Mouse (Mus musculus) forebrain, embryonic 10.5 days (tissue): ENCODE results near the gene Tex2. TPM values are rescaled to one million over a fixed set of nuclear protein-coding genes. Genes with fewer than 3 reads are reported as not detected.
"Not testable (repeated sequence)": the region's sequence is repeated elsewhere in the genome, so short reads cannot be mapped to it uniquely, and the experiment has no call there.

Experiments
- DNase-seq: peaks from one replicate; pipeline ENCODE4 v3.0.0-alpha.2; 2017; ENCODE audit warnings: low spot score; ENCODE audit errors: extremely low spot score
- H3K27ac ChIP-seq: fragments of 300-500 bp; sonication (generic); 2 replicates; pipeline ENCODE4 v1.5.1; 2016; ENCODE audit warnings: mild to moderate bottlenecking
- H3K27me3 ChIP-seq: fragments of 300-500 bp; sonication (generic); 2 replicates; pipeline ENCODE4 v1.6.1; 2016; ENCODE audit warnings: mild to moderate bottlenecking; ENCODE audit not compliant: poor library complexity, severe bottlenecking
- H3K36me3 ChIP-seq: fragments of 300-500 bp; sonication (generic); replicated peaks from 2 replicates; pipeline ENCODE4 v1.6.1; 2016; ENCODE audit warnings: mild to moderate bottlenecking, moderate library complexity
- H3K4me1 ChIP-seq: fragments of 300-500 bp; sonication (generic); 2 replicates; pipeline ENCODE4 v1.6.1; 2016
- H3K4me3 ChIP-seq: fragments of 300-500 bp; sonication (generic); 2 replicates; pipeline ENCODE4 v1.5.1; 2016; ENCODE audit warnings: mild to moderate bottlenecking, moderate library complexity
- H3K9me3 ChIP-seq: fragments of 300-500 bp; sonication (generic); 2 replicates; pipeline ENCODE4 v1.6.1; 2016; ENCODE audit warnings: mild to moderate bottlenecking, moderate library complexity
- WGBS: fragments of 180-500 bp; shearing (Covaris S2); methylation state at CpG from one replicate; pipeline ENCODE4 v1.1.7; 2016; 5-methylcytosine and 5-hydroxymethylcytosine counted together
- polyA plus RNA-seq: library from polyadenylated mRNA; unstranded; fragments of >200 nt; fragmentation: Nextera tagmentation; extraction: Ambion mirVana; gene quantifications from 2 replicates; pipeline ENCODE4 v1.2.1, GENCODE M21; 2016

Gene Tex2
- polyA plus RNA-seq, 1 experiment from 2014 or later: 6.2 TPM

DNA sequence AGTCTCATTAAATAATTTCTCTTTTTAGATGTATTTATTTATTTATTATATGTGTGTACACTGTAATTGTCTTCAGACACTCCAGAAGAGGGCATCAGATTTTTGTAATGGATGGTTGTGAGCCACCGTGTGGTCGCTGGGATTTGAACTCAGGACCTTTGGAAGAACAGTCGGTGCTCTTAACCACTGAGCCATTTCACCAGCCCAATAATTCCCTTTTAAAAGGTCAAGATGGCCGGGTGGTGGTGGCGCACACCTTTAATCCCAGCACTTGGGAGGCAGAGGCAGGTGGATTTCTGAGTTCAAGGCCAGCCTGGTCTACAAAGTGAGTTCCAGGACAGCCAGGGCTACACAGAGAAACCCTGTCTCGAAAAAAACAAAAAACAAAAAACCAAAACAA, 122.6 kb downstream of the Tex2 start:
- not testable (repeated sequence) for H3K27me3 ChIP-seq, H3K9me3 ChIP-seq, H3K4me3 ChIP-seq, DNase-seq, H3K27ac ChIP-seq, H3K36me3 ChIP-seq
- WGBS: 88% methylated on average over 6 of the region's 6 CpGs
- peaks cover 28% of the 10 kb centered on the region for H3K4me1 ChIP-seq

GRCm38 (mm10) chr11:106490057-106490456, 123.2 kb downstream of the Tex2 start:
- 69% methylated on average over 10 of the region's 10 CpGs for WGBS
- Histone ChIP-seq H3K9me3 (no peaks in the 10 kb centered on the region), H3K27ac (no peak overlapping the region), H3K27me3 (no peaks in the 10 kb centered on the region), H3K4me3 (no peak overlapping the region), H3K4me1 (peaks cover 28% of the 10 kb centered on the region), H3K36me3 (no peaks in the 10 kb centered on the region)
- no peak for DNase-seq

- Histone ChIP-seq H3K4me3 (no peak overlapping the region), H3K27me3 (no peaks in the 10 kb centered on the region), H3K36me3 (no peaks in the 10 kb centered on the region), H3K9me3 (no peaks in the 10 kb centered on the region), H3K27ac (no peak overlapping the region), H3K4me1 (peaks cover 28% of the 10 kb centered on the region)
- no peak for DNase-seq
- WGBS: 70% methylated on average over 7 of the region's 7 CpGs
Measured at GRCm38 (mm10) chr11:106489036-106489693, 124.1 kb downstream of the Tex2 start.

- WGBS: 12% methylated on average over 17 of the region's 17 CpGs
- Histone ChIP-seq H3K4me3 (peak overlapping the region; percentile 96), H3K27me3 (no peaks in the 10 kb centered on the region), H3K9me3 (no peaks in the 10 kb centered on the region), H3K27ac (peak overlapping the region; percentile 88), H3K36me3 (no peaks in the 10 kb centered on the region), H3K4me1 (peaks cover 28% of the 10 kb centered on the region)
- DNase-seq: no peak
Measured at GRCm38 (mm10) chr11:106488126-106488561, 125.1 kb downstream of the Tex2 start.

GRCm38 (mm10) chr11:106487733-106488115, 125.5 kb downstream of the Tex2 start, which contains the start of gene Ern1:
Gene Ern1 (minus strand): TSS chr11:106487852.
- Histone ChIP-seq H3K27ac (peak within 1 kb of the TSS; percentile 88), H3K9me3 (no peaks in the 10 kb centered on the region), H3K4me1 (peaks cover 28% of the 10 kb centered on the region), H3K36me3 (no peaks in the 10 kb centered on the region), H3K27me3 (no peaks in the 10 kb centered on the region), H3K4me3 (peak within 1 kb of the TSS; percentile 96)
- WGBS: under 1% methylated on average over 28 of the region's 28 CpGs
- DNase-seq: peak; percentile 97

GRCm38 (mm10) chr11:106486866-106487732, 126.1 kb downstream of the Tex2 start:
- Histone ChIP-seq H3K27ac (peak overlapping the region; percentile 88), H3K36me3 (no peaks in the 10 kb centered on the region), H3K9me3 (no peaks in the 10 kb centered on the region), H3K4me1 (peaks cover 28% of the 10 kb centered on the region), H3K4me3 (peak overlapping the region; percentile 96), H3K27me3 (no peaks in the 10 kb centered on the region)
- under 1% methylated on average over 84 of the region's 86 CpGs for WGBS
- no peak for DNase-seq

- no peak for DNase-seq
- Histone ChIP-seq H3K9me3 (no peaks in the 10 kb centered on the region), H3K4me3 (peak overlapping the region; percentile 96), H3K27me3 (no peaks in the 10 kb centered on the region), H3K27ac (no peak overlapping the region), H3K36me3 (no peaks in the 10 kb centered on the region), H3K4me1 (peaks cover 28% of the 10 kb centered on the region)
- WGBS: 66% methylated on average over 16 of the region's 16 CpGs
Measured at GRCm38 (mm10) chr11:106486042-106486865, 127.0 kb downstream of the Tex2 start.

DNA sequence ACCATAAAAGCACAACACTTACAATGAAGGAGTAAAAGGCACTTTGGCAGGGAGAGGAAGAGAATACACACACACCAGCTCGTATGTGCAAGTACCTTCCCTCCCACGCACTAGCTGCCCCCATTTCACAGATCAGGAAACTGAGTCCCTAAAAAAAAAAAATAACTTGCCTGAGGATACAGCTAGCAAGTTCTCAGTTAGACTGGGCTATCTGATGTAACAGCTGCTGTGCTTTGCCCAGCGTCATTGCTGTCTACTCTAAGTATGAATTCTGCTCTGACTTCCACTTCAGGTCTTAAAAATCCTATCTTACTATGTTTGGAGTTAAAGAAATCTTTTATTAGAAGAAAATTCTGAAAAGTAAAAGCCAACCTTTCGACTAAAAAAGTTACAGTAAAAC, 127.6 kb downstream of the Tex2 start:
- H3K36me3 ChIP-seq: no peaks in the 10 kb centered on the region
- H3K4me3 ChIP-seq: no peak overlapping the region
- 91% methylated on average over 4 of the region's 4 CpGs for WGBS
- no peaks in the 10 kb centered on the region for H3K27me3 ChIP-seq
- no peaks in the 10 kb centered on the region for H3K9me3 ChIP-seq
- peaks cover 28% of the 10 kb centered on the region for H3K4me1 ChIP-seq
- H3K27ac ChIP-seq: no peak overlapping the region
- no peak for DNase-seq

DNA sequence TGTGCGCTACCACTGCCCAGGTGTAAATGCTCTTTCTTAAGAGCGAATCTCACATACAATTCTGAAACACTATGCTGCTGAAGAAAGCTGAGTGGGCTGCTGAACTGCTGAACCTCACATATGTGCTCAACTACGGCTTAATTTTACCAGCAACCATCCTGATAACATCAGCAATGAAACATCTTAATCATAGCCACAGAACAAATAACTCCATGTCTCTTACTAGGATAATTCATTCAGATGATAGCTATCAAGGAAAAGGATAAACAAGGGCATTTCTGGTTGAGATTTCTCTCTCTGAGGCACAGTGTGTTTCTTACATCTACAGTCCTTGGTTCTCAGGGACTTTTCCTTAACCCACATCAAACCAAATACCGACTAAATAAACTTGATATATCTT, 128.3 kb downstream of the Tex2 start:
- no peaks in the 10 kb centered on the region for H3K36me3 ChIP-seq
- no peak for DNase-seq
- H3K4me1 ChIP-seq: peaks cover 23% of the 10 kb centered on the region
- H3K27ac ChIP-seq: no peak overlapping the region
- no peak overlapping the region for H3K4me3 ChIP-seq
- no peaks in the 10 kb centered on the region for H3K27me3 ChIP-seq
- H3K9me3 ChIP-seq: no peaks in the 10 kb centered on the region
- WGBS: 98% methylated on average over 4 of the region's 4 CpGs

DNA sequence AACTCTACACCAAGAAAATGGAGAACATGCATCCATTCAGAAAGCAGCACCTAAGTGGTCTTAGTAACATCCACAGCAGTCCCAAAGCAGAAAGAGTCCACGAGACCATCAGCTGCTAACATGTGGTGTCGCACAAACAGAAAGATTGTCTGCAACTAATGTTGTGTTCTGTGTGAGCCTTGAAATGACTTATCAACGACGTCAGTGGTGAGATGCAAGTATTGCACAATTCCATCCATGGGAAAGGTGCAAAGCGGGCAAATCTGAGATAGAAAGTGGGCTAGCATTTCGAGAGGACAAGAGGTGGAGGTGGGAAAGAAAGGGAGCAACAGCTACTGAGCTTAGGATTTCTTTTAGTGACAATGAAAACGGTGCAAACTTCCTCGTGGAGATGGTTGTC, 130.4 kb downstream of the Tex2 start:
- Histone ChIP-seq H3K4me1 (peaks cover 13% of the 10 kb centered on the region), H3K36me3 (no peaks in the 10 kb centered on the region), H3K27me3 (no peaks in the 10 kb centered on the region), H3K27ac (no peak overlapping the region), H3K9me3 (no peaks in the 10 kb centered on the region), H3K4me3 (no peak overlapping the region)
- DNase-seq: no peak
- WGBS: 93% methylated on average over 8 of the region's 8 CpGs

DNA sequence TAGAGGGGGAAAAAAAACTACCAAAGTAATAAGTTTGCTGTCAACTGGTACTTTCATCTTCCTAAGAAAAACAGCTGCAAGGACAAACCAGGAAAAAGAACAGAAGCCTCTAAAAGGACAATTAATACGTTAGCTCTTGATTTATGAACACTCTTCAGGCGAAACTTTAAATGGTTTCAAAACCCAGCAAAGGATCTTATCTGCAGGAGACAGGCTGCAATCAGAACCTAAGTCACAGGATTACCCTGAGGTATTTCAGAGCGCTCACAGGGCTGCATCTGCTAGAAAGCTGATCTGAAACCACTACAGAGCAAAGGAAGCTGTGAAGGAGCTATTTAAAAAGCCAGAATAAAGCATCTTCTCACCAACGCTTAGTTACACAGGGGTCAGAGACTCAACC, 131.6 kb downstream of the Tex2 start:
- peaks cover 8% of the 10 kb centered on the region for H3K4me1 ChIP-seq
- H3K36me3 ChIP-seq: no peaks in the 10 kb centered on the region
- H3K4me3 ChIP-seq: no peak overlapping the region
- H3K27ac ChIP-seq: no peak overlapping the region
- 86% methylated on average over 4 of the region's 4 CpGs for WGBS
- no peaks in the 10 kb centered on the region for H3K9me3 ChIP-seq
- H3K27me3 ChIP-seq: no peaks in the 10 kb centered on the region
- DNase-seq: no peak

DNA sequence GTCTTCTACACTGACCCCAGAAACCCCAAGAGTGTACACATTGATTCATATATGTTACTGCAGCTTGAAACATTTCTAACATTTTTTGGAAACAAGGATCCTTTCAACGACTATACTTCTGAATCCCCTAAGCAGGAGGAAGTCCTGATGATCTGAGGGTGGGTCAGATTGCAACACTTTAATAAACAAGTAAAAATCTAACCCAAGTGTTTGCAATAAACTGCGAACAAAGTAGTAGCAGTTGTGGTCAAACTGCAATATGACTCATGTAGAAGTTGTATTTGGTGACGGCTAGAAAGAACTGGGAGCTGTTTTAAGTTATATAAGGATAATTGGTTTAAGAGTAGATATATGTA, 132.7 kb downstream of the Tex2 start:
- DNase-seq: no peak
- H3K4me1 ChIP-seq: no peaks in the 10 kb centered on the region
- H3K36me3 ChIP-seq: no peaks in the 10 kb centered on the region
- no peak overlapping the region for H3K27ac ChIP-seq
- H3K27me3 ChIP-seq: no peaks in the 10 kb centered on the region
- WGBS: 90% methylated on average over 3 of the region's 3 CpGs
- H3K4me3 ChIP-seq: no peak overlapping the region
- no peaks in the 10 kb centered on the region for H3K9me3 ChIP-seq
